Mouse (Mus musculus): ENCODE measurements around the gene Nkx2-3. TPM values are rescaled to one million over a fixed set of nuclear protein-coding genes. Genes with fewer than 3 reads are reported as not detected.

Nkx2-3 gene
- 0.59 and 1.7 TPM in 2 replicates for polyA plus RNA-seq (2012; ENCODE audit: low replicate concordance)

GRCm38 (mm10) chr19:43612051-43612450 lies at the start of gene Nkx2-3:
Nkx2-3 (plus strand) TSS chr19:43612325.

Other genes starting within 250 kb of the Nkx2-3 start
- gene Hpse2, start 224.0 kb upstream of the Nkx2-3 start, polyA plus RNA-seq (2012; ENCODE audit: low replicate concordance), result not detected in 2 replicates
- 0.08 and 0.09 TPM in 2 replicates for gene Cnnm1, start 171.9 kb upstream of the Nkx2-3 start, polyA plus RNA-seq (2012; ENCODE audit: low replicate concordance)
- 3.6 and 6.9 TPM in 2 replicates for gene Got1, start 87.7 kb upstream of the Nkx2-3 start, polyA plus RNA-seq (2012; ENCODE audit: low replicate concordance)
- gene Slc25a28, start 62.6 kb downstream of the Nkx2-3 start, polyA plus RNA-seq (2012; ENCODE audit: low replicate concordance), result 61.2 and 65.1 TPM in 2 replicates
- 3.2 and 3.4 TPM in 2 replicates for gene Entpd7, start 77.3 kb downstream of the Nkx2-3 start, polyA plus RNA-seq (2012; ENCODE audit: low replicate concordance)
- gene Cutc, start 140.7 kb downstream of the Nkx2-3 start, polyA plus RNA-seq (2012; ENCODE audit: low replicate concordance), result 3.0 and 3.5 TPM in 2 replicates
- 2.4 and 3.7 TPM in 2 replicates for gene Cox15, start 140.7 kb downstream of the Nkx2-3 start, polyA plus RNA-seq (2012; ENCODE audit: low replicate concordance)
- not detected in 2 replicates for gene Abcc2, start 169.9 kb downstream of the Nkx2-3 start, polyA plus RNA-seq (2012; ENCODE audit: low replicate concordance)

Measured in hematopoietic multipotent progenitor cell, adult 10-12 weeks (in vitro differentiated cells).